Mouse (Mus musculus): ENCODE measurements at regions not wholly inside any gene's neighbourhood (a gene's known extent, or its start where the extent isn't known, plus 50 kb on each side); places are given as distances from the start of the nearest gene placed in this dataset.

GRCm38 (mm10) chr13:37290636-37291035 lies 54.4 kb upstream of the Ly86 start:
- DNase-seq (ENCODE audit: low spot score in 2 of 2): no peak

GRCm38 (mm10) chr13:37288993-37289392 lies 56.0 kb upstream of the Ly86 start:
- DNase-seq (ENCODE audit: low spot score in 2 of 2): no peak

- no peak for DNase-seq (ENCODE audit: low spot score in 2 of 2)
Measured at GRCm38 (mm10) chr13:37282515-37282914, 62.5 kb upstream of the Ly86 start.

- no peak for DNase-seq (ENCODE audit: low spot score in 2 of 2)
Measured at GRCm38 (mm10) chr13:37279078-37279789, 65.8 kb upstream of the Ly86 start.

- no peak for DNase-seq (ENCODE audit: low spot score in 2 of 2)
Measured at GRCm38 (mm10) chr13:37249581-37250461, 95.2 kb upstream of the Ly86 start.

- no peak for DNase-seq (ENCODE audit: low spot score in 2 of 2)
Measured at GRCm38 (mm10) chr13:37248741-37249140, 96.3 kb upstream of the Ly86 start.

GRCm38 (mm10) chr13:37240048-37240447 lies 105.0 kb upstream of the Ly86 start:
- no peak for DNase-seq (ENCODE audit: low spot score in 2 of 2)

- DNase-seq (ENCODE audit: low spot score in 2 of 2): no peak
Measured at GRCm38 (mm10) chr13:37237285-37237684, 107.7 kb upstream of the Ly86 start.

GRCm38 (mm10) chr13:37225834-37226233 lies 119.2 kb upstream of the Ly86 start:
- DNase-seq (ENCODE audit: low spot score in 2 of 2): no peak

- no peak for DNase-seq (ENCODE audit: low spot score in 2 of 2)
Measured at GRCm38 (mm10) chr13:37220436-37220835, 124.6 kb upstream of the Ly86 start.

GRCm38 (mm10) chr13:37218596-37218995 lies 126.4 kb upstream of the Ly86 start:
- DNase-seq (ENCODE audit: low spot score in 2 of 2): no peak

GRCm38 (mm10) chr13:37214590-37215282 lies 130.3 kb upstream of the Ly86 start:
- no peak for DNase-seq (ENCODE audit: low spot score in 2 of 2)

- DNase-seq (ENCODE audit: low spot score in 2 of 2): no peak
Measured at GRCm38 (mm10) chr13:37197136-37197535, 147.1 kb upstream of the F13a1 start.

- no peak for DNase-seq (ENCODE audit: low spot score in 2 of 2)
Measured at GRCm38 (mm10) chr13:37195857-37196256, 145.8 kb upstream of the F13a1 start.

- DNase-seq (ENCODE audit: low spot score in 2 of 2): no peak
Measured at GRCm38 (mm10) chr13:37181169-37181787, 131.2 kb upstream of the F13a1 start.

GRCm38 (mm10) chr13:37176526-37176925 lies 126.5 kb upstream of the F13a1 start:
- DNase-seq (ENCODE audit: low spot score in 2 of 2): no peak

- no peak for DNase-seq (ENCODE audit: low spot score in 2 of 2)
Measured at GRCm38 (mm10) chr13:37175997-37176396, 126.0 kb upstream of the F13a1 start.

GRCm38 (mm10) chr13:37158831-37159522 lies 108.9 kb upstream of the F13a1 start:
- no peak for DNase-seq (ENCODE audit: low spot score in 2 of 2)

- DNase-seq (ENCODE audit: low spot score in 2 of 2): no peak
Measured at GRCm38 (mm10) chr13:37157808-37158207, 107.8 kb upstream of the F13a1 start.

- DNase-seq (ENCODE audit: low spot score in 2 of 2): peak in 1 of 2 experiments; percentile 20
Measured at GRCm38 (mm10) chr13:37151835-37152516, 101.9 kb upstream of the F13a1 start.

GRCm38 (mm10) chr13:37149961-37150360 lies 99.9 kb upstream of the F13a1 start:
- no peak for DNase-seq (ENCODE audit: low spot score in 2 of 2)
